Mouse (Mus musculus) ES-E14 (cell line): Measurements from ENCODE around the gene Ccpg1.

ENCODE experiments used
- CHD2 ChIP-seq: IDR thresholded peaks from 2 replicates; pipeline ENCODE4 v1.6.1; 2014; ENCODE audit warnings: mild to moderate bottlenecking, low read depth, low read length, inconsistent platforms
- ZC3H11A ChIP-seq: IDR thresholded peaks from 2 replicates; pipeline ENCODE4 v1.6.1; 2012; ENCODE audit warnings: low read depth, mild to moderate bottlenecking, inconsistent platforms, low read length, borderline replicate concordance

GRCm38 (mm10) chr9:73020566-73021097 lies 35.4 kb downstream of the Ccpg1 start:
- TF ChIP-seq ZC3H11A (no peak), CHD2 (no peak)
